Mouse (Mus musculus): ENCODE results near the gene Lta.

Lta gene

GRCm38 (mm10) chr17:35163326-35164081 is 41.6 kb downstream of the Lta start:
- no peak for TF ChIP-seq CTCF (conservative IDR thresholded peaks at IDR 0.05; ENCODE audit: low read length)
- TF ChIP-seq POU5F1 (IDR thresholded peaks at IDR 0.05; ENCODE audit: borderline replicate concordance, low read length): no peak
- TF ChIP-seq NANOG (IDR thresholded peaks at IDR 0.05; ENCODE audit: borderline replicate concordance, low read length): no peak
- Histone ChIP-seq H3K27me3 (ENCODE audit: insufficient read depth, low read length) (no peaks in the 10 kb centered on the region), H3K4me3 (replicated peaks; ENCODE audit: low read length) (peak overlapping the region; percentile 99)

GRCm38 (mm10) chr17:35162730-35163129 is 42.4 kb downstream of the Lta start:
- H3K4me1 ChIP-seq (replicated peaks; ENCODE audit: low read depth, low read length): peaks cover 72% of the 10 kb centered on the region
- peak overlapping the region; percentile 99 for H3K4me3 ChIP-seq (replicated peaks; ENCODE audit: low read length)
- H3K27me3 ChIP-seq (ENCODE audit: insufficient read depth, low read length): no peaks in the 10 kb centered on the region
- no peaks in the 10 kb centered on the region for H3K9me3 ChIP-seq (ENCODE audit: low read length)
- no peak for TF ChIP-seq CTCF (conservative IDR thresholded peaks at IDR 0.05; ENCODE audit: low read length)
- no peak for TF ChIP-seq POU5F1 (IDR thresholded peaks at IDR 0.05; ENCODE audit: borderline replicate concordance, low read length)
- TF ChIP-seq NANOG (IDR thresholded peaks at IDR 0.05; ENCODE audit: borderline replicate concordance, low read length): no peak
- H3K36me3 ChIP-seq (ENCODE audit: insufficient read depth, low read length): peaks cover 65% of the 10 kb centered on the region

More at GRCm38 (mm10) chr17:35163326-35164081, 41.6 kb downstream of the Lta start:
- no peaks in the 10 kb centered on the region for H3K9me3 ChIP-seq (ENCODE audit: low read length)
- peaks cover 64% of the 10 kb centered on the region for H3K4me1 ChIP-seq (replicated peaks; ENCODE audit: low read depth, low read length)
- peaks cover 60% of the 10 kb centered on the region for H3K36me3 ChIP-seq (ENCODE audit: insufficient read depth, low read length)

- H3K27me3 ChIP-seq (ENCODE audit: insufficient read depth, low read length): no peaks in the 10 kb centered on the region
- peak overlapping the region; percentile 99 for H3K4me3 ChIP-seq (replicated peaks; ENCODE audit: low read length)
- TF ChIP-seq NANOG (IDR thresholded peaks at IDR 0.05; ENCODE audit: borderline replicate concordance, low read length) (no peak), CTCF (conservative IDR thresholded peaks at IDR 0.05; ENCODE audit: low read length) (no peak), POU5F1 (IDR thresholded peaks at IDR 0.05; ENCODE audit: borderline replicate concordance, low read length) (no peak)
- no peaks in the 10 kb centered on the region for H3K9me3 ChIP-seq (ENCODE audit: low read length)
- peaks cover 69% of the 10 kb centered on the region for H3K36me3 ChIP-seq (ENCODE audit: insufficient read depth, low read length)
- H3K4me1 ChIP-seq (replicated peaks; ENCODE audit: low read depth, low read length): peaks cover 78% of the 10 kb centered on the region
These were observed 43.0 kb downstream of the Lta start for GRCm38 (mm10) chr17:35162121-35162520.

- H3K4me3 ChIP-seq (replicated peaks; ENCODE audit: low read length): peak overlapping the region; percentile 99
- TF ChIP-seq NANOG (IDR thresholded peaks at IDR 0.05; ENCODE audit: borderline replicate concordance, low read length) (no peak), CTCF (conservative IDR thresholded peaks at IDR 0.05; ENCODE audit: low read length) (no peak), POU5F1 (IDR thresholded peaks at IDR 0.05; ENCODE audit: borderline replicate concordance, low read length) (no peak)
- H3K27me3 ChIP-seq (ENCODE audit: insufficient read depth, low read length): no peaks in the 10 kb centered on the region
- H3K4me1 ChIP-seq (replicated peaks; ENCODE audit: low read depth, low read length): peaks cover 83% of the 10 kb centered on the region
- peaks cover 76% of the 10 kb centered on the region for H3K36me3 ChIP-seq (ENCODE audit: insufficient read depth, low read length)
- H3K9me3 ChIP-seq (ENCODE audit: low read length): no peaks in the 10 kb centered on the region
These were observed 43.7 kb downstream of the Lta start for GRCm38 (mm10) chr17:35161421-35161820.

- H3K4me3 ChIP-seq (replicated peaks; ENCODE audit: low read length): no peak overlapping the region
- no peak for TF ChIP-seq CTCF (conservative IDR thresholded peaks at IDR 0.05; ENCODE audit: low read length)
- no peak for TF ChIP-seq POU5F1 (IDR thresholded peaks at IDR 0.05; ENCODE audit: borderline replicate concordance, low read length)
- TF ChIP-seq NANOG (IDR thresholded peaks at IDR 0.05; ENCODE audit: borderline replicate concordance, low read length): no peak
- H3K36me3 ChIP-seq (ENCODE audit: insufficient read depth, low read length): peaks cover 93% of the 10 kb centered on the region
- peaks cover 92% of the 10 kb centered on the region for H3K4me1 ChIP-seq (replicated peaks; ENCODE audit: low read depth, low read length)
- H3K27me3 ChIP-seq (ENCODE audit: insufficient read depth, low read length): no peaks in the 10 kb centered on the region
- no peaks in the 10 kb centered on the region for H3K9me3 ChIP-seq (ENCODE audit: low read length)
These were observed 45.5 kb downstream of the Lta start for GRCm38 (mm10) chr17:35159638-35160037.

- Histone ChIP-seq H3K27me3 (ENCODE audit: insufficient read depth, low read length) (no peaks in the 10 kb centered on the region), H3K36me3 (ENCODE audit: insufficient read depth, low read length) (peaks cover 100% of the 10 kb centered on the region), H3K4me1 (replicated peaks; ENCODE audit: low read depth, low read length) (peaks cover 98% of the 10 kb centered on the region), H3K9me3 (ENCODE audit: low read length) (no peaks in the 10 kb centered on the region), H3K4me3 (replicated peaks; ENCODE audit: low read length) (no peak overlapping the region)
- TF ChIP-seq CTCF (conservative IDR thresholded peaks at IDR 0.05; ENCODE audit: low read length) (no peak), NANOG (IDR thresholded peaks at IDR 0.05; ENCODE audit: borderline replicate concordance, low read length) (no peak), POU5F1 (IDR thresholded peaks at IDR 0.05; ENCODE audit: borderline replicate concordance, low read length) (no peak)
These were observed 46.1 kb downstream of the Lta start for GRCm38 (mm10) chr17:35158850-35159593.

GRCm38 (mm10) chr17:35157661-35158175 is 47.4 kb downstream of the Lta start:
- no peaks in the 10 kb centered on the region for H3K9me3 ChIP-seq (ENCODE audit: low read length)
- no peaks in the 10 kb centered on the region for H3K27me3 ChIP-seq (ENCODE audit: insufficient read depth, low read length)
- H3K4me1 ChIP-seq (replicated peaks; ENCODE audit: low read depth, low read length): peaks cover 90% of the 10 kb centered on the region
- no peak overlapping the region for H3K4me3 ChIP-seq (replicated peaks; ENCODE audit: low read length)
- TF ChIP-seq CTCF (conservative IDR thresholded peaks at IDR 0.05; ENCODE audit: low read length): no peak
- no peak for TF ChIP-seq NANOG (IDR thresholded peaks at IDR 0.05; ENCODE audit: borderline replicate concordance, low read length)
- no peak for TF ChIP-seq POU5F1 (IDR thresholded peaks at IDR 0.05; ENCODE audit: borderline replicate concordance, low read length)
- H3K36me3 ChIP-seq (ENCODE audit: insufficient read depth, low read length): peaks cover 100% of the 10 kb centered on the region

- Histone ChIP-seq H3K4me3 (replicated peaks; ENCODE audit: low read length) (peak overlapping the region; percentile 26; the same call in 1 of the 2 replicates), H3K36me3 (ENCODE audit: insufficient read depth, low read length) (peaks cover 100% of the 10 kb centered on the region), H3K4me1 (replicated peaks; ENCODE audit: low read depth, low read length) (peaks cover 89% of the 10 kb centered on the region), H3K9me3 (ENCODE audit: low read length) (no peaks in the 10 kb centered on the region), H3K27me3 (ENCODE audit: insufficient read depth, low read length) (no peaks in the 10 kb centered on the region)
- no peak for TF ChIP-seq POU5F1 (IDR thresholded peaks at IDR 0.05; ENCODE audit: borderline replicate concordance, low read length)
- TF ChIP-seq CTCF (conservative IDR thresholded peaks at IDR 0.05; ENCODE audit: low read length): no peak
- TF ChIP-seq NANOG (IDR thresholded peaks at IDR 0.05; ENCODE audit: borderline replicate concordance, low read length): no peak
These were observed 47.9 kb downstream of the Lta start for GRCm38 (mm10) chr17:35157254-35157653.

Measured in E14TG2a.4 (cell line).